Mouse (Mus musculus): ENCODE data around the gene Scamp2. TPM values are rescaled to one million over a fixed set of nuclear protein-coding genes. Genes with fewer than 3 reads are reported as not detected.

Gene Scamp2
- polyA plus RNA-seq, 1 experiment from 2014 or later, result 48.2 TPM

- no peaks in the 10 kb centered on the region for H3K9me3 ChIP-seq (ENCODE audit: control insufficient read depth, low read length)
- H3K36me3 ChIP-seq (ENCODE audit: control insufficient read depth, insufficient read depth, low read length), result peaks cover 47% of the 10 kb centered on the region
Measured at GRCm38 (mm10) chr9:57574397-57574796, 13.7 kb downstream of the Scamp2 start.

GRCm38 (mm10) chr9:57575577-57575976, 14.8 kb downstream of the Scamp2 start:
- no peak overlapping the region for H3K4me3 ChIP-seq (replicated peaks; ENCODE audit: low read depth, low read length)
- ATAC-seq (ENCODE audit: low FRiP score, low TSS enrichment) (no peak), DNase-seq (no peak)
- no peaks in the 10 kb centered on the region for H3K27me3 ChIP-seq (ENCODE audit: control insufficient read depth, insufficient read depth, low read length)
- H3K27ac ChIP-seq (replicated peaks; ENCODE audit: low read depth, low read length), result no peak overlapping the region
- no peaks in the 10 kb centered on the region for H3K9me3 ChIP-seq (ENCODE audit: control insufficient read depth, low read length)
- 80% methylated on average over 3 of the region's 3 CpGs for WGBS
- H3K4me1 ChIP-seq (ENCODE audit: control insufficient read depth, insufficient read depth, low read length), result no peaks in the 10 kb centered on the region
- no peak overlapping the region for H3K9ac ChIP-seq (replicated peaks; ENCODE audit: low read length)
- H3K4me2 ChIP-seq (ENCODE audit: low read length), result no peak overlapping the region
- H3K36me3 ChIP-seq (ENCODE audit: control insufficient read depth, insufficient read depth, low read length), result peaks cover 48% of the 10 kb centered on the region

More at GRCm38 (mm10) chr9:57574397-57574796, 13.7 kb downstream of the Scamp2 start:
- H3K4me3 ChIP-seq (replicated peaks; ENCODE audit: low read depth, low read length), result no peak overlapping the region
- ATAC-seq (ENCODE audit: low FRiP score, low TSS enrichment), result no peak
- no peak overlapping the region for H3K9ac ChIP-seq (replicated peaks; ENCODE audit: low read length)
- H3K27ac ChIP-seq (replicated peaks; ENCODE audit: low read depth, low read length), result no peak overlapping the region
- no peaks in the 10 kb centered on the region for H3K4me1 ChIP-seq (ENCODE audit: control insufficient read depth, insufficient read depth, low read length)
- H3K4me2 ChIP-seq (ENCODE audit: low read length), result no peak overlapping the region
- H3K27me3 ChIP-seq (ENCODE audit: control insufficient read depth, insufficient read depth, low read length), result no peaks in the 10 kb centered on the region
- no peak for DNase-seq

GRCm38 (mm10) chr9:57577144-57577849, 16.6 kb downstream of the Scamp2 start:
- 88% methylated on average over 6 of the region's 6 CpGs for WGBS
- H3K9ac ChIP-seq (replicated peaks; ENCODE audit: low read length), result no peak overlapping the region
- no peak overlapping the region for H3K4me2 ChIP-seq (ENCODE audit: low read length)
- H3K4me1 ChIP-seq (ENCODE audit: control insufficient read depth, insufficient read depth, low read length), result no peaks in the 10 kb centered on the region
- ATAC-seq (ENCODE audit: low FRiP score, low TSS enrichment) (no peak), DNase-seq (no peak)
- H3K4me3 ChIP-seq (replicated peaks; ENCODE audit: low read depth, low read length), result no peak overlapping the region
- no peak overlapping the region for H3K27ac ChIP-seq (replicated peaks; ENCODE audit: low read depth, low read length)
- no peaks in the 10 kb centered on the region for H3K27me3 ChIP-seq (ENCODE audit: control insufficient read depth, insufficient read depth, low read length)
- no peaks in the 10 kb centered on the region for H3K9me3 ChIP-seq (ENCODE audit: control insufficient read depth, low read length)
- peaks cover 55% of the 10 kb centered on the region for H3K36me3 ChIP-seq (ENCODE audit: control insufficient read depth, insufficient read depth, low read length)

GRCm38 (mm10) chr9:57584991-57585390, 24.2 kb downstream of the Scamp2 start:
- DNase-seq (no peak), ATAC-seq (ENCODE audit: low FRiP score, low TSS enrichment) (no peak)
- Histone ChIP-seq H3K4me3 (replicated peaks; ENCODE audit: low read depth, low read length) (no peak overlapping the region), H3K9ac (replicated peaks; ENCODE audit: low read length) (no peak overlapping the region), H3K4me1 (ENCODE audit: control insufficient read depth, insufficient read depth, low read length) (peaks cover 6% of the 10 kb centered on the region), H3K27me3 (ENCODE audit: control insufficient read depth, insufficient read depth, low read length) (no peaks in the 10 kb centered on the region), H3K36me3 (ENCODE audit: control insufficient read depth, insufficient read depth, low read length) (peaks cover 67% of the 10 kb centered on the region), H3K9me3 (ENCODE audit: control insufficient read depth, low read length) (no peaks in the 10 kb centered on the region), H3K4me2 (ENCODE audit: low read length) (no peak overlapping the region), H3K27ac (replicated peaks; ENCODE audit: low read depth, low read length) (no peak overlapping the region)
- WGBS, result 96% methylated on average over 3 of the region's 3 CpGs

GRCm38 (mm10) chr9:57589224-57590126, 28.7 kb downstream of the Scamp2 start, which contains the start of gene Ulk3:
Ulk3 (plus strand) TSS chr9:57589452.
- under 1% methylated on average over 58 of the region's 58 CpGs for WGBS
- peak; percentile 76 for ATAC-seq (ENCODE audit: low FRiP score, low TSS enrichment)
- Histone ChIP-seq H3K27me3 (ENCODE audit: control insufficient read depth, insufficient read depth, low read length) (no peaks in the 10 kb centered on the region), H3K9ac (replicated peaks; ENCODE audit: low read length) (peak within 1 kb of the TSS; percentile 87), H3K27ac (replicated peaks; ENCODE audit: low read depth, low read length) (peak within 1 kb of the TSS; percentile 77), H3K4me3 (replicated peaks; ENCODE audit: low read depth, low read length) (peak within 1 kb of the TSS; percentile 73), H3K36me3 (ENCODE audit: control insufficient read depth, insufficient read depth, low read length) (peaks cover 45% of the 10 kb centered on the region), H3K4me1 (ENCODE audit: control insufficient read depth, insufficient read depth, low read length) (peaks cover 11% of the 10 kb centered on the region), H3K4me2 (ENCODE audit: low read length) (peak within 1 kb of the TSS; percentile 88), H3K9me3 (ENCODE audit: control insufficient read depth, low read length) (no peaks in the 10 kb centered on the region)
- peak; percentile 86 for DNase-seq

- peak overlapping the region; percentile 88; the same call in 1 of the 2 replicates for H3K4me2 ChIP-seq (ENCODE audit: low read length)
- ATAC-seq (ENCODE audit: low FRiP score, low TSS enrichment) (no peak), DNase-seq (peak; percentile 33)
- no peak overlapping the region for H3K9ac ChIP-seq (replicated peaks; ENCODE audit: low read length)
- H3K9me3 ChIP-seq (ENCODE audit: control insufficient read depth, low read length), result no peaks in the 10 kb centered on the region
- WGBS, result 33% methylated on average over 5 of the region's 5 CpGs
- no peak overlapping the region for H3K4me3 ChIP-seq (replicated peaks; ENCODE audit: low read depth, low read length)
- H3K27ac ChIP-seq (replicated peaks; ENCODE audit: low read depth, low read length), result no peak overlapping the region
- H3K4me1 ChIP-seq (ENCODE audit: control insufficient read depth, insufficient read depth, low read length), result peaks cover 11% of the 10 kb centered on the region
- H3K36me3 ChIP-seq (ENCODE audit: control insufficient read depth, insufficient read depth, low read length), result peaks cover 44% of the 10 kb centered on the region
- H3K27me3 ChIP-seq (ENCODE audit: control insufficient read depth, insufficient read depth, low read length), result no peaks in the 10 kb centered on the region
Measured at GRCm38 (mm10) chr9:57590726-57591125, 30.0 kb downstream of the Scamp2 start.

- 38% methylated on average over 12 of the region's 12 CpGs for WGBS
- DNase-seq (no peak), ATAC-seq (ENCODE audit: low FRiP score, low TSS enrichment) (no peak)
- Histone ChIP-seq H3K4me3 (replicated peaks; ENCODE audit: low read depth, low read length) (no peak overlapping the region), H3K36me3 (ENCODE audit: control insufficient read depth, insufficient read depth, low read length) (peaks cover 27% of the 10 kb centered on the region), H3K4me1 (ENCODE audit: control insufficient read depth, insufficient read depth, low read length) (peaks cover 11% of the 10 kb centered on the region), H3K4me2 (ENCODE audit: low read length) (no peak overlapping the region), H3K9ac (replicated peaks; ENCODE audit: low read length) (no peak overlapping the region), H3K27me3 (ENCODE audit: control insufficient read depth, insufficient read depth, low read length) (no peaks in the 10 kb centered on the region), H3K27ac (replicated peaks; ENCODE audit: low read depth, low read length) (no peak overlapping the region), H3K9me3 (ENCODE audit: control insufficient read depth, low read length) (no peaks in the 10 kb centered on the region)
Measured at GRCm38 (mm10) chr9:57593454-57594173, 32.9 kb downstream of the Scamp2 start.

GRCm38 (mm10) chr9:57594174-57594509, 33.4 kb downstream of the Scamp2 start:
- no peak overlapping the region for H3K4me3 ChIP-seq (replicated peaks; ENCODE audit: low read depth, low read length)
- H3K27ac ChIP-seq (replicated peaks; ENCODE audit: low read depth, low read length), result no peak overlapping the region
- H3K36me3 ChIP-seq (ENCODE audit: control insufficient read depth, insufficient read depth, low read length), result peaks cover 27% of the 10 kb centered on the region
- ATAC-seq (ENCODE audit: low FRiP score, low TSS enrichment), result no peak
- no peak for DNase-seq
- H3K27me3 ChIP-seq (ENCODE audit: control insufficient read depth, insufficient read depth, low read length), result no peaks in the 10 kb centered on the region
- WGBS, result 63% methylated on average over 9 of the region's 9 CpGs
- H3K9ac ChIP-seq (replicated peaks; ENCODE audit: low read length), result no peak overlapping the region
- H3K4me1 ChIP-seq (ENCODE audit: control insufficient read depth, insufficient read depth, low read length), result peaks cover 12% of the 10 kb centered on the region
- no peak overlapping the region for H3K4me2 ChIP-seq (ENCODE audit: low read length)
- H3K9me3 ChIP-seq (ENCODE audit: control insufficient read depth, low read length), result no peaks in the 10 kb centered on the region
